Mouse (Mus musculus) embryo, embryonic 10 days (tissue): ENCODE results near the gene Acot4.
"Not testable (repeated sequence)": the region's sequence is repeated elsewhere in the genome, so short reads cannot be mapped to it uniquely, and the experiment has no call there.

Experiments used
- DNase-seq: peaks from one replicate; pipeline ENCODE4 v3.0.0-alpha.2; 2015; ENCODE audit warnings: low spot score

Acot4 gene

GRCm38 (mm10) chr12:84077371-84077990 lies 39.3 kb downstream of the Acot4 start:
- DNase-seq: no peak

- DNase-seq: no peak
Observed at GRCm38 (mm10) chr12:84083842-84084241, 45.7 kb downstream of the Acot4 start.

- no peak for DNase-seq
Observed at GRCm38 (mm10) chr12:84084581-84084980, 46.4 kb downstream of the Acot4 start.

GRCm38 (mm10) chr12:84094666-84095065 lies 56.5 kb downstream of the Acot4 start:
- not testable (repeated sequence) for DNase-seq
